Mouse (Mus musculus): Measurements from ENCODE around the gene Palld. TPM values are rescaled to one million over a fixed set of nuclear protein-coding genes. Genes with fewer than 3 reads are reported as not detected.

Gene Palld
- total RNA-seq (2021) = 100 to 1,000 TPM; 211 to 235 TPM

- no peak for DNase-seq
These were observed at the start of gene Palld for GRCm38 (mm10) chr8:61902521-61902920. TSS of gene Palld (minus strand) at chr8:61902690.

GRCm38 (mm10) chr8:61937576-61937975, 35.1 kb upstream of the Palld start:
- DNase-seq = no peak
- intact Hi-C loops (cut with DNase I) = no loop called here

More at GRCm38 (mm10) chr8:61902521-61902920, at the start of gene Palld:
- intact Hi-C loops (cut with DNase I) = no loop called here

GRCm38 (mm10) chr8:61933243-61933642, 30.8 kb upstream of the Palld start:
- no peak for DNase-seq
- intact Hi-C loops (cut with DNase I) = no loop called here

GRCm38 (mm10) chr8:61927777-61928494, 25.4 kb upstream of the Palld start, which contains the start of gene Ddx60:
TSS of gene Ddx60 (plus strand) at chr8:61928087.
- intact Hi-C loops (cut with DNase I) = loop anchor here (5.0 kb wide), 1 partner anchor 941 kb away; no protein-coding TSS in a partner anchor
- DNase-seq = peak; percentile 80 to 82

GRCm38 (mm10) chr8:61924518-61924917, 22.0 kb upstream of the Palld start:
- DNase-seq = no peak

GRCm38 (mm10) chr8:61921454-61922054, 19.1 kb upstream of the Palld start:
- DNase-seq = no peak
- intact Hi-C loops (cut with DNase I) = loop anchor here (2.0 kb wide), 1 partner anchor 21 kb away; no protein-coding TSS in a partner anchor

More at GRCm38 (mm10) chr8:61924518-61924917, 22.0 kb upstream of the Palld start:
- intact Hi-C loops (cut with DNase I) = no loop called here

GRCm38 (mm10) chr8:61920389-61920788, 17.9 kb upstream of the Palld start:
- intact Hi-C loops (cut with DNase I) = loop anchor here (2.0 kb wide), 1 partner anchor 20 kb away; no protein-coding TSS in a partner anchor
- DNase-seq = no peak

- intact Hi-C loops (cut with DNase I) = no loop called here
These were observed 16.8 kb upstream of the Palld start for GRCm38 (mm10) chr8:61919145-61919788.

GRCm38 (mm10) chr8:61917287-61917686, 14.8 kb upstream of the Palld start:
- intact Hi-C loops (cut with DNase I) = no loop called here
- no peak for DNase-seq

More at GRCm38 (mm10) chr8:61919145-61919788, 16.8 kb upstream of the Palld start:
- no peak for DNase-seq

- no peak for DNase-seq
- intact Hi-C loops (cut with DNase I) = no loop called here
These were observed 11.5 kb upstream of the Palld start for GRCm38 (mm10) chr8:61913957-61914356.

GRCm38 (mm10) chr8:61912817-61913216, 10.3 kb upstream of the Palld start:
- DNase-seq = no peak
- intact Hi-C loops (cut with DNase I) = no loop called here

GRCm38 (mm10) chr8:61909313-61909712, 6.8 kb upstream of the Palld start:
- DNase-seq = no peak
- intact Hi-C loops (cut with DNase I) = loop anchor here (5.0 kb wide), 1 partner anchor 78 kb away; no protein-coding TSS in a partner anchor

- DNase-seq = peak; percentile 60 to 61
- intact Hi-C loops (cut with DNase I) = loop anchor here (5.0 kb wide), 1 partner anchor 79 kb away; no protein-coding TSS in a partner anchor
These were observed 6.1 kb upstream of the Palld start for GRCm38 (mm10) chr8:61908303-61909215.

- intact Hi-C loops (cut with DNase I) = loop anchor here (2.0 kb wide), 1 partner anchor 20 kb away; no protein-coding TSS in a partner anchor
- DNase-seq = no peak
These were observed 1.3 kb downstream of the Palld start for GRCm38 (mm10) chr8:61901028-61901717.

GRCm38 (mm10) chr8:61897402-61897801, 5.1 kb downstream of the Palld start:
- DNase-seq = no peak
- intact Hi-C loops (cut with DNase I) = no loop called here

GRCm38 (mm10) chr8:61896742-61897141, 5.7 kb downstream of the Palld start:
- DNase-seq = no peak
- intact Hi-C loops (cut with DNase I) = no loop called here

GRCm38 (mm10) chr8:61894062-61894461, 8.4 kb downstream of the Palld start:
- DNase-seq = peak; percentile 61 to 71
- intact Hi-C loops (cut with DNase I) = loop anchor here (2.0 kb wide), 2 partner anchors 141 to 167 kb away; no protein-coding TSS in a partner anchor

- intact Hi-C loops (cut with DNase I) = no loop called here
- no peak for DNase-seq
These were observed 24.9 kb downstream of the Palld start for GRCm38 (mm10) chr8:61877607-61878006.

GRCm38 (mm10) chr8:61875290-61875689, 27.2 kb downstream of the Palld start:
- peak; percentile 47 to 55 for DNase-seq
- intact Hi-C loops (cut with DNase I) = loop anchor here (1.0 to 2.0 kb wide), 2 partner anchors 174 to 335 kb away; no protein-coding TSS in a partner anchor
